Comparison of ENCODE assay signal across 10 mouse cellular contexts in the genomic region with DNA sequence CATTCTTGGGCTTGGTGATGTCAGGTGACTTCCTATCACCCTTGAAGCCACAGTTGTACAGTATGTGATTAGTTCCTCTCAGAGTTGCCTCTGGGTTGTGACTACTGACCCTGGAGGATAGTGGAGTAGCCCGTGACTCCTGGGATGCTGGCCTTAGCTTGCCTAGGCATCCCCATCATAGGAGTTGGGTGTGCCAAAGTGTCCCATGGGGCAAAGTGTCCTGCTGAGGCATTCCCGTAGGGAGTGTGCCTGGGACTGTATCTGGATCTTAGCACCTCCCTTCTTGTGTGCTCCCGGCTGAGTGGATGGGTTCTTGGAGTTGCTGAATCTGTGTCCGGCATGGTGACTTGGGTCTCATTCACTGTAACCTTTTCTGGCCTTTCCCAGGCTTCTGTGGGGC. TPM values are rescaled to one million over a fixed set of nuclear protein-coding genes. Genes with fewer than 3 reads are reported as not detected.
DNase-seq lines count a peak whose midpoint lies in the region; ATAC-seq and TF ChIP-seq lines count a peak whose summit lies in the region.
"Had no signal": no experiment of that assay in that cellular context is flagged by ENCODE, and none has a peak within 500 bp of the region (broad histone marks: within the 10 kb centered on the region; RNA-seq: fewer than 3 reads in every experiment).

No protein-coding gene starts in this region.

- no peaks in the 10 kb centered on the region for H3K9me3 ChIP-seq in kidney, embryonic 16.5 days (ENCODE audit: low read length)
- no peaks in the 10 kb centered on the region for H3K9me3 ChIP-seq in embryonic facial prominence, embryonic 15.5 days (replicated peaks)
- H3K9me3 ChIP-seq in liver, embryonic 14.5 days (ENCODE audit: control insufficient read depth, low read length), result no peaks in the 10 kb centered on the region
- H3K9me3 ChIP-seq: neural tube, embryonic 12.5 days had no signal

- H3K4me2 ChIP-seq in kidney, embryonic 16.5 days (replicated peaks; ENCODE audit: low read depth, low read length), result no peak overlapping the region
- H3K4me2 ChIP-seq in embryonic facial prominence, embryonic 15.5 days (replicated peaks), result no peak overlapping the region
- H3K4me2 ChIP-seq in liver, embryonic 14.5 days (ENCODE audit: low read depth), result no peak overlapping the region
- H3K4me2 ChIP-seq: neural tube, embryonic 12.5 days had no signal

- H3K27ac ChIP-seq in gastrocnemius, adult 2 months, result peak overlapping the region; percentile 88
- no peak overlapping the region for H3K27ac ChIP-seq in kidney, embryonic 16.5 days (ENCODE audit: low read length)
- no peak overlapping the region for H3K27ac ChIP-seq in kidney, adult 2 months (ENCODE audit: insufficient read depth, low read depth, low read length)
- H3K27ac ChIP-seq in embryonic facial prominence, embryonic 15.5 days (replicated peaks), result peak overlapping the region; percentile 77; the same call in 1 of the 2 replicates
- no peak overlapping the region for H3K27ac ChIP-seq in liver, embryonic 14.5 days
- H3K27ac ChIP-seq: neural tube, embryonic 12.5 days had no signal

- TF ChIP-seq EP300 in liver, embryonic 14.5 days (IDR thresholded peaks at IDR 0.05; ENCODE audit: low read depth), result no peak

- TF ChIP-seq CTCF in gastrocnemius, adult 2 months (IDR thresholded peaks at IDR 0.05), result no peak
- no peak for TF ChIP-seq CTCF in kidney, adult 2 months (conservative IDR thresholded peaks at IDR 0.05; ENCODE audit: insufficient read depth, insufficient read length, low read depth, low read length)
- TF ChIP-seq CTCF in liver, embryonic 14.5 days (IDR thresholded peaks at IDR 0.05; ENCODE audit: low read depth), result no peak

- WGBS in kidney, embryonic 16.5 days, result 84% methylated on average over 4 of the region's 4 CpGs
- 84% methylated on average over 4 of the region's 4 CpGs for WGBS in kidney, adult 2 months
- WGBS in embryonic facial prominence, embryonic 15.5 days, result 88% methylated on average over 4 of the region's 4 CpGs
- WGBS in liver, embryonic 14.5 days (ENCODE audit: insufficient replicate concordance), result 72% methylated on average over 4 of the region's 4 CpGs

- 0 out of 2 replicates have a peak, but pooled peaks have one; percentile 28 for ATAC-seq in kidney, embryonic 16.5 days (ENCODE audit: low FRiP score, low TSS enrichment)
- ATAC-seq in embryonic facial prominence, embryonic 15.5 days (ENCODE audit: insufficient number of reproducible peaks, low FRiP score, low TSS enrichment, low read depth), result no peak
- peak; percentile 16; the same call in 1 of the 2 replicates for ATAC-seq in liver, embryonic 14.5 days (ENCODE audit: insufficient read depth)

- H3K27me3 ChIP-seq in kidney, embryonic 16.5 days (ENCODE audit: insufficient read depth, low read length), result no peaks in the 10 kb centered on the region
- no peaks in the 10 kb centered on the region for H3K27me3 ChIP-seq in kidney, adult 2 months (replicated peaks; ENCODE audit: control insufficient read depth, insufficient read depth, low read length)
- no peaks in the 10 kb centered on the region for H3K27me3 ChIP-seq in embryonic facial prominence, embryonic 15.5 days
- H3K27me3 ChIP-seq in liver, embryonic 14.5 days (ENCODE audit: control insufficient read depth, insufficient read depth, low read length), result no peaks in the 10 kb centered on the region
- H3K27me3 ChIP-seq: CH12.LX; neural tube, embryonic 12.5 days had no signal

- peaks cover 72% of the 10 kb centered on the region for H3K36me3 ChIP-seq in kidney, embryonic 16.5 days (ENCODE audit: insufficient read depth, low read length)
- no peaks in the 10 kb centered on the region for H3K36me3 ChIP-seq in kidney, adult 2 months (ENCODE audit: control insufficient read depth, insufficient read depth, low read length)
- H3K36me3 ChIP-seq in embryonic facial prominence, embryonic 15.5 days, result peaks cover 94% of the 10 kb centered on the region
- H3K36me3 ChIP-seq in liver, embryonic 14.5 days (replicated peaks; ENCODE audit: control insufficient read depth, insufficient read depth, low read depth), result peaks cover 75% of the 10 kb centered on the region

- intact Hi-C loops in gastrocnemius, adult 2 months (cut with DNase I), result loop anchor here (2.0 kb wide), 2 partner anchors 18 to 28 kb away; no protein-coding TSS in a partner anchor

- no peaks in the 10 kb centered on the region for H3K4me1 ChIP-seq in kidney, embryonic 16.5 days (ENCODE audit: insufficient read depth, low read length)
- H3K4me1 ChIP-seq in kidney, adult 2 months (ENCODE audit: control insufficient read depth, insufficient read depth, low read length), result peaks cover 4% of the 10 kb centered on the region; the same call in 1 of the 2 replicates
- H3K4me1 ChIP-seq in embryonic facial prominence, embryonic 15.5 days, result peaks cover 32% of the 10 kb centered on the region
- H3K4me1 ChIP-seq in liver, embryonic 14.5 days (replicated peaks; ENCODE audit: control insufficient read depth in 2 of 2, insufficient read depth in 2 of 2, low read length in 1 of 2), result peaks cover 3 to 11% of the 10 kb centered on the region in 2 experiments; a peak in 3 of 4 replicates
- H3K4me1 ChIP-seq: neural tube, embryonic 12.5 days had no signal

- no peak overlapping the region for H3K9ac ChIP-seq in kidney, embryonic 16.5 days (replicated peaks; ENCODE audit: low read length)
- H3K9ac ChIP-seq in embryonic facial prominence, embryonic 15.5 days, result no peak overlapping the region
- no peak overlapping the region for H3K9ac ChIP-seq in liver, embryonic 14.5 days (replicated peaks)
- H3K9ac ChIP-seq: neural tube, embryonic 12.5 days had no signal

- DNase-seq in gastrocnemius, adult 2 months, result no peak
- DNase-seq in gastrocnemius, postnatal 4 days (ENCODE audit: low spot score in 2 of 2), result no peak
- DNase-seq in kidney, adult 2 months, result no peak
- DNase-seq in liver, embryonic 14.5 days (ENCODE audit: low read depth in 3 of 3, low spot score in 3 of 3), result no peak
- DNase-seq in ovary, postnatal 10 days (ENCODE audit: low spot score), result no peak
- DNase-seq in gastrocnemius, postnatal 10 days, result no peak

- no peak overlapping the region for H3K4me3 ChIP-seq in gastrocnemius, adult 2 months
- no peak overlapping the region for H3K4me3 ChIP-seq in kidney, embryonic 16.5 days (ENCODE audit: low read length)
- H3K4me3 ChIP-seq in kidney, adult 2 months (ENCODE audit: insufficient read depth, low read depth, low read length), result no peak overlapping the region
- H3K4me3 ChIP-seq in embryonic facial prominence, embryonic 15.5 days (replicated peaks), result no peak overlapping the region
- H3K4me3 ChIP-seq in liver, embryonic 14.5 days (ENCODE audit: insufficient read depth in 1 of 2, low read depth in 2 of 2, low read length in 2 of 2), result no peak overlapping the region
- H3K4me3 ChIP-seq: neural tube, embryonic 12.5 days had no signal

- no peak for TF ChIP-seq POLR2A in kidney, adult 2 months (IDR thresholded peaks at IDR 0.05; ENCODE audit: low read depth, low read length)

RNA-seq across cellular contexts. Expression of gene Dot1l, which starts 20.0 kb away (rescaled TPM):
- total RNA-seq in gastrocnemius, adult 2 months (2021), result 10 to 100 TPM; 19.9 to 23.1 TPM
- 10 to 100 TPM; 50.5 to 61.2 TPM for total RNA-seq in gastrocnemius, postnatal 4 days (2021)
- 17.3 and 20.7 TPM in 2 replicates for polyA plus RNA-seq in kidney, embryonic 16.5 days (2015; fragmentation: Nextera tagmentation; extraction: Ambion mirVana)
- 18.4 and 19.5 TPM in 2 replicates for polyA plus RNA-seq in kidney, adult 2 months (2012; rRNA removed)
- 17.1 and 21.7 TPM in 2 replicates for polyA plus RNA-seq in embryonic facial prominence, embryonic 15.5 days (2015; fragmentation: Nextera tagmentation; extraction: Ambion mirVana)
- polyA plus RNA-seq in liver, embryonic 14.5 days (2012; rRNA removed), result 11.5 and 11.6 TPM in 2 replicates
- 7.1 and 8.3 TPM in 2 replicates for polyA plus RNA-seq in liver, embryonic 14.5 days (2014; fragmentation: Nextera tagmentation; extraction: Ambion mirVana)
- 10 to 100 TPM; 25.9 to 46.0 TPM for total RNA-seq in gastrocnemius, postnatal 10 days (2021)

RNA-seq across cellular contexts. Expression of gene Sf3a2, which starts 23.0 kb away (rescaled TPM):
- 10 to 100 TPM; 28.9 to 29.1 TPM for total RNA-seq in gastrocnemius, adult 2 months (2021)
- 10 to 100 TPM; 47.1 to 55.8 TPM for total RNA-seq in gastrocnemius, postnatal 4 days (2021)
- polyA plus RNA-seq in kidney, embryonic 16.5 days (2015; fragmentation: Nextera tagmentation; extraction: Ambion mirVana), result 71.2 and 87.3 TPM in 2 replicates
- polyA plus RNA-seq in kidney, adult 2 months (2012; rRNA removed), result 22.6 and 23.1 TPM in 2 replicates
- 68.1 and 79.7 TPM in 2 replicates for polyA plus RNA-seq in embryonic facial prominence, embryonic 15.5 days (2015; fragmentation: Nextera tagmentation; extraction: Ambion mirVana)
- 26.1 and 35.6 TPM in 2 replicates for polyA plus RNA-seq in liver, embryonic 14.5 days (2012; rRNA removed)
- 36.1 and 40.7 TPM in 2 replicates for polyA plus RNA-seq in liver, embryonic 14.5 days (2014; fragmentation: Nextera tagmentation; extraction: Ambion mirVana)
- total RNA-seq in gastrocnemius, postnatal 10 days (2021), result 10 to 100 TPM; 31.6 to 41.3 TPM

RNA-seq across cellular contexts. Expression of gene Plekhj1, which starts 23.4 kb away (rescaled TPM):
- total RNA-seq in gastrocnemius, adult 2 months (2021), result 10 to 100 TPM; 22.3 to 29.8 TPM
- 10 to 100 TPM; 41.7 to 43.0 TPM for total RNA-seq in gastrocnemius, postnatal 4 days (2021)
- polyA plus RNA-seq in kidney, embryonic 16.5 days (2015; fragmentation: Nextera tagmentation; extraction: Ambion mirVana), result 123 and 129 TPM in 2 replicates
- 36.9 and 39.3 TPM in 2 replicates for polyA plus RNA-seq in kidney, adult 2 months (2012; rRNA removed)
- 121 and 125 TPM in 2 replicates for polyA plus RNA-seq in embryonic facial prominence, embryonic 15.5 days (2015; fragmentation: Nextera tagmentation; extraction: Ambion mirVana)
- polyA plus RNA-seq in liver, embryonic 14.5 days (2012; rRNA removed), result 46.7 and 50.8 TPM in 2 replicates
- polyA plus RNA-seq in liver, embryonic 14.5 days (2014; fragmentation: Nextera tagmentation; extraction: Ambion mirVana), result 77.0 and 85.0 TPM in 2 replicates
- 10 to 100 TPM; 26.8 to 30.9 TPM for total RNA-seq in gastrocnemius, postnatal 10 days (2021)

RNA-seq across cellular contexts. Expression of gene Amh, which starts 30.1 kb away (rescaled TPM):
- total RNA-seq in gastrocnemius, adult 2 months (2021), result under 1 TPM; 0.38 to 0.98 TPM
- under 1 TPM; 0.86 to 0.93 TPM for total RNA-seq in gastrocnemius, postnatal 4 days (2021)
- polyA plus RNA-seq in kidney, embryonic 16.5 days (2015; fragmentation: Nextera tagmentation; extraction: Ambion mirVana), result 0.70 TPM in 1 of 2 replicates, not detected in the other
- 0.17 and 0.23 TPM in 2 replicates for polyA plus RNA-seq in kidney, adult 2 months (2012; rRNA removed)
- 0.09 TPM in 1 of 2 replicates, not detected in the other for polyA plus RNA-seq in embryonic facial prominence, embryonic 15.5 days (2015; fragmentation: Nextera tagmentation; extraction: Ambion mirVana)
- polyA plus RNA-seq in liver, embryonic 14.5 days (2012; rRNA removed), result 0.31 and 0.36 TPM in 2 replicates
- polyA plus RNA-seq in liver, embryonic 14.5 days (2014; fragmentation: Nextera tagmentation; extraction: Ambion mirVana), result 0.08 TPM in 1 of 2 replicates, not detected in the other
- under 1 TPM; 0.20 to 0.52 TPM for total RNA-seq in gastrocnemius, postnatal 10 days (2021)
- polyA plus RNA-seq: neural tube, embryonic 12.5 days had no signal

RNA-seq across cellular contexts. Expression of gene Ap3d1, which starts 32.9 kb away (rescaled TPM):
- total RNA-seq in gastrocnemius, adult 2 months (2021), result 10 to 100 TPM; 27.0 to 33.5 TPM
- total RNA-seq in gastrocnemius, postnatal 4 days (2021), result 10 to 100 TPM; 52.1 to 58.7 TPM
- polyA plus RNA-seq in kidney, embryonic 16.5 days (2015; fragmentation: Nextera tagmentation; extraction: Ambion mirVana), result 67.7 and 68.8 TPM in 2 replicates
- 87.7 and 105 TPM in 2 replicates for polyA plus RNA-seq in kidney, adult 2 months (2012; rRNA removed)
- polyA plus RNA-seq in embryonic facial prominence, embryonic 15.5 days (2015; fragmentation: Nextera tagmentation; extraction: Ambion mirVana), result 75.2 and 76.1 TPM in 2 replicates
- 24.5 and 26.2 TPM in 2 replicates for polyA plus RNA-seq in liver, embryonic 14.5 days (2012; rRNA removed)
- polyA plus RNA-seq in liver, embryonic 14.5 days (2014; fragmentation: Nextera tagmentation; extraction: Ambion mirVana), result 20.1 and 22.4 TPM in 2 replicates
- total RNA-seq in gastrocnemius, postnatal 10 days (2021), result 10 to 100 TPM; 27.7 to 37.1 TPM

Comparison
In these comparisons a context has a peak if more than half of its experiments do, and no peak if none do; other contexts are left out.
1. H3K27ac ChIP-seq: peak in gastrocnemius, adult 2 months (single experiment) and embryonic facial prominence, embryonic 15.5 days (single experiment); none in kidney, embryonic 16.5 days (single experiment), kidney, adult 2 months (single experiment) and liver, embryonic 14.5 days (single experiment).